Mouse (Mus musculus) midbrain, embryonic 10.5 days (tissue): ENCODE measurements around the gene Crabp2. TPM values are rescaled to one million over a fixed set of nuclear protein-coding genes. Genes with fewer than 3 reads are reported as not detected.

Source experiments
- DNase-seq: peaks from one replicate; pipeline ENCODE4 v3.0.0-alpha.2; 2017; ENCODE audit warnings: low spot score
- H3K27ac ChIP-seq: fragments of 300-500 bp; sonication (generic); replicated peaks from 2 replicates; pipeline ENCODE4 v1.5.1; 2016; ENCODE audit warnings: mild to moderate bottlenecking
- H3K27me3 ChIP-seq: fragments of 300-500 bp; sonication (generic); 2 replicates; pipeline ENCODE4 v1.6.1; 2016; ENCODE audit warnings: low read depth, mild to moderate bottlenecking; ENCODE audit not compliant: poor library complexity, severe bottlenecking
- H3K36me3 ChIP-seq: fragments of 300-500 bp; sonication (generic); 2 replicates; pipeline ENCODE4 v1.6.1; 2016; ENCODE audit warnings: mild to moderate bottlenecking, moderate library complexity
- H3K4me1 ChIP-seq: fragments of 300-500 bp; sonication (generic); 2 replicates; pipeline ENCODE4 v1.6.1; 2016
- H3K4me3 ChIP-seq: fragments of 300-500 bp; sonication (generic); 2 replicates; pipeline ENCODE4 v1.5.1; 2016; ENCODE audit warnings: mild to moderate bottlenecking, moderate library complexity
- H3K9me3 ChIP-seq: fragments of 300-500 bp; sonication (generic); replicated peaks from 2 replicates; pipeline ENCODE4 v1.6.1; 2016; ENCODE audit warnings: mild to moderate bottlenecking
- WGBS: fragments of 180-500 bp; shearing (Covaris S2); methylation state at CpG from one replicate; pipeline ENCODE4 v1.1.7; 2016; 5-methylcytosine and 5-hydroxymethylcytosine counted together
- polyA plus RNA-seq: library from polyadenylated mRNA; unstranded; fragments of >200 nt; fragmentation: Nextera tagmentation; extraction: Ambion mirVana; gene quantifications from 2 replicates; pipeline ENCODE4 v1.2.1, GENCODE M21; 2016

The Crabp2 gene
- polyA plus RNA-seq, 1 experiment from 2014 or later, result 684 TPM

DNA sequence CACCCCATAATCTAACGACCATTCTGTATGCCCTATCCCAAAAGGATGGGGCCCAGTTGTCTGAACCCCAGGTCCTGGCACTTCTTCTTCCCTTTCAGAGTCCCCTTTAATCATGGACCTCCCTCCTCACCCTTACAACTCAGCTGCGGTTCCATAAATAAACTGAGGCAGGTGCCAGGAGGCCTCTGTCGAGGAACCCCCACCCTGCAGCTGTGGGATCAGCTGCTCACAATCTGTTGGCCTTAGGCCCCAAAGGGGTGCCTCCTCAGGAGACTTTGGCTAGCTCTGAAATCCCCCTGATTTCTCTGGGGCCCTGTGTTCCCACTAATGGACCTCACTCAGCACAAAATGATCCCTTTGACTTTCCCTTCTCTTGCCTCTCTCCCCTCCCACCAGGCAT is 35.6 kb downstream of the Crabp2 start:
- peaks cover 97% of the 10 kb centered on the region for H3K4me1 ChIP-seq
- 48% methylated on average over 3 of the region's 3 CpGs for WGBS
- peak overlapping the region; percentile 95 for H3K27ac ChIP-seq
- H3K27me3 ChIP-seq, result peaks cover 19% of the 10 kb centered on the region
- H3K9me3 ChIP-seq, result no peaks in the 10 kb centered on the region
- peaks cover 28% of the 10 kb centered on the region for H3K36me3 ChIP-seq
- peak overlapping the region; percentile 7; the same call in 1 of the 2 replicates for H3K4me3 ChIP-seq
- no peak for DNase-seq

DNA sequence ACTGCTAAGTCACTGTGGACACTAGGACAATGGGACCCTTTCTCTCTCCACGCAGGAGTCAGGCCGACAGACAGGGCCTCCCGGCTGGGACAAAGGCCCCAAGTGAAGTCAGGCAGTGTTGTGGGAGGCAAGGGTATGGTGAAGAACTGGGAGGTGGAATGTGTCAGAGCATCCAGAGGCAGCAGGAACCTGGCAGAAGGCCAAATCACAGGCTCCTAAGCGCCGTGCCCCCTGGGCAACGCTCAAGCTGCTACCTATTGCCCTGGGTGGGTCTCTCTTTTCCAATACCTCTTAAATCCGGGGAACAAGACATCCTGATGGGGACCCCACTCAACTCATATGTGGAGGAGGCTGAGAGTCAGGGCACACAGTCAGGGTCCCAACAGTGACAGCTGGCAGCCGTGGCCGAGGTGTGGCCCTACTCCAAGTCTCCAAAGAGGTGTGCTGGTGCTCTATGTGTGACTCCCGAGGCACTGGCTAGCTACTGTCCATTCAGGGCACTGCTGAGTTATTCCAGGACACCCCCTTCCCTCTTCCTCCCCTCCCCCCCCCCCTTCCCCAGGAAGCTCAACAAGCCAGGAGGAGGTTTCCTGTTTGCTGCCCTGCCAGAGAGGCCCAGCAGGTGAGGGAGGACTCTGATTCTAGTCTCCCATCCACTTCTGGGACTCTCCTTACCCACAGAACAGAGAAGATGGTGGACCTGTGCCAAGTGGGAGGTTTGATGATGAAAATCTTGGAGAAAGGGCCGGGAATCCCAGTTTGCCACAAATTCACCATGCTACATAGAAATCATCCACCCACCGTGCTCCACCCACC is 37.2 kb downstream of the Crabp2 start:
- 50% methylated on average over 12 of the region's 12 CpGs for WGBS
- peaks cover 35% of the 10 kb centered on the region for H3K27me3 ChIP-seq
- peak overlapping the region; percentile 84 for H3K27ac ChIP-seq
- H3K9me3 ChIP-seq, result no peaks in the 10 kb centered on the region
- H3K36me3 ChIP-seq, result peaks cover 11% of the 10 kb centered on the region; the same call in 1 of the 2 replicates
- peak overlapping the region; percentile 50 for H3K4me3 ChIP-seq
- H3K4me1 ChIP-seq, result peaks cover 89% of the 10 kb centered on the region
- peak; percentile 65 for DNase-seq

DNA sequence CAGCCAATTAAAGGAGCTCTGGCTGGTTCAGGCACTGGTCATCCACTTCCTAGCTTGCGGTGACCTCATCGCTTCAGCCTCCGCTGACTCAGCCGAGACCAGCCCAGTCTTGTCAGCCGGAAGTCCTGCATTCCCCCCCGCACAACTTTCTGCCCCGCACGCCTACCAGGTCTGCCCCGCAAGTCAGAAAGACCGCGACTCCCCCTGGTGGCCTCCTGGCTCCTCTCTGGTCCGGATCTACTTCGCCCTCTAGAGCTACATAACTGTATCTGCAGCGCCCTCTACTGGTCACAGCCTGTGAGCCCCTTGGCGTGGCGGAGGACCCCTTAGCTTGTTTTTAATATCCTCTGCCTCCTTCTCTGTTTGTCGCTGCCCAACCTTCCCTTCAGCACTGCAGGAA is 38.4 kb downstream of the Crabp2 start:
- peak overlapping the region; percentile 84 for H3K27ac ChIP-seq
- 1% methylated on average over 17 of the region's 17 CpGs for WGBS
- peak overlapping the region; percentile 50 for H3K4me3 ChIP-seq
- H3K27me3 ChIP-seq, result peaks cover 47% of the 10 kb centered on the region
- peaks cover under 1% of the 10 kb centered on the region; the same call in 1 of the 2 replicates for H3K36me3 ChIP-seq
- H3K9me3 ChIP-seq, result no peaks in the 10 kb centered on the region
- DNase-seq, result peak; percentile 99
- peaks cover 81% of the 10 kb centered on the region for H3K4me1 ChIP-seq

DNA sequence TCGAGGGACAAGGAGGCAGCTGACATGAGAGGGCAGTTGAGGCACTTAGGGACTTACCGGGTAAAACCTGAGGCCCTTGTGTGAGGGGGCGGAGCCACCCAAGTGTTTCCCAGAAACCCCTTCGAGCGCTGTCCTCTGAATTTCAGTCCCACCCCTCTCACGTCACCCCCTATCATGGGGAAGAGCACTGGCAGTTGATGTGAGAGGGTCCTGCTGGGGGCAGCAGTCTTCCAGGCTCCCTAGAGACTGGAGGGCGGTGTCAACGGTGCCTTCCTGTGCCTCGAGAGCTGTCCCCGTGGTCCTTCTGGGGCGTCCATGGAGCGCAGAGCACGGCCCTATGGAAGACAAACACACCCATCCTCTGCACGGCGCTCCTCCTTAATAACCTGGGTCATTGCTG is 39.2 kb downstream of the Crabp2 start:
- peaks cover 54% of the 10 kb centered on the region for H3K27me3 ChIP-seq
- peak; percentile 78 for DNase-seq
- H3K4me1 ChIP-seq, result peaks cover 79% of the 10 kb centered on the region
- H3K27ac ChIP-seq, result peak overlapping the region; percentile 84
- H3K36me3 ChIP-seq, result no peaks in the 10 kb centered on the region
- WGBS, result under 1% methylated on average over 15 of the region's 15 CpGs
- H3K4me3 ChIP-seq, result peak overlapping the region; percentile 50
- no peaks in the 10 kb centered on the region for H3K9me3 ChIP-seq

DNA sequence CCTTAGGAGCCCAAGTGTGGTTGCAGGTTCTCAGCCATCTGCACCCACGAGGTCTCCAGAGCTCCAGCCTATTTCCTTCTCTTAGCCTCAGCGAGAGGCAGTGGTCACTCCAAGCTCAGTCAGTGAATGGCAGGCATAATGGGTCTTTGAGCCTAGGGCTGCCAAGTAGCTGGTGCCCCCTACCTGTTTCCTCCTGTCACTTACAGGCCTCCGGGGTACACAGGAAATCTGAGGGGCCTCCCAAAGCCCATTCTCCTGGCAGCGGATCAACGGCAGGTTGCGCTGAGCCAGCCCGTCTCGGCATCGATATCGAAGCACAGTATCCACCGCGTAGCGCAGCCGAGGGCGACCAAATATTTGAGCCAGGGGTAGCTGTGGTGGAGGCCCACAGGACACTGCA is 39.6 kb downstream of the Crabp2 start:
- Histone ChIP-seq H3K27ac (peak overlapping the region; percentile 84), H3K27me3 (peaks cover 59% of the 10 kb centered on the region), H3K36me3 (no peaks in the 10 kb centered on the region), H3K9me3 (no peaks in the 10 kb centered on the region), H3K4me1 (peaks cover 79% of the 10 kb centered on the region), H3K4me3 (peak overlapping the region; percentile 50)
- DNase-seq, result no peak
- WGBS, result 7% methylated on average over 15 of the region's 15 CpGs

DNA sequence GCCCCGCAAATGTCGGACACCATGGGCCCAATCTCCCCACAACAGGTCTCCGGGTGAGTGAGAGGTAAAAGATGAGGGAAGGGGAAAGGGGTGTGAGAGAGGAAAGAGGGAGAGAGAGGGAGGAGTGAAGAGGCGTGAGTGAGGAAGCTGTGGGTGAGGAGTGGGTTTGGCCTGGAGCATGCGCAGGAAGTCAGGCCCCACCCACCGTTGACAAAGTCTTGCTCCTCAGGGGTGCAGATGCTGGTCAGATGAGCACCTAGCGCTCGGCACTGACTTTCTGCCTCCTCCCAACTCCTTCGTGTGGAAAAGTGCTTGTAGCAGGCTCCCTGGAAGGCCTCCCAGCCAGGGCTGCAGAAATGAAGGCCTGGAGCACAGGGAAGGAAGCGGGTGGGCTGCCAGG is 41.5 kb downstream of the Crabp2 start:
- Histone ChIP-seq H3K4me3 (no peak overlapping the region), H3K27me3 (peaks cover 77% of the 10 kb centered on the region)

DNA sequence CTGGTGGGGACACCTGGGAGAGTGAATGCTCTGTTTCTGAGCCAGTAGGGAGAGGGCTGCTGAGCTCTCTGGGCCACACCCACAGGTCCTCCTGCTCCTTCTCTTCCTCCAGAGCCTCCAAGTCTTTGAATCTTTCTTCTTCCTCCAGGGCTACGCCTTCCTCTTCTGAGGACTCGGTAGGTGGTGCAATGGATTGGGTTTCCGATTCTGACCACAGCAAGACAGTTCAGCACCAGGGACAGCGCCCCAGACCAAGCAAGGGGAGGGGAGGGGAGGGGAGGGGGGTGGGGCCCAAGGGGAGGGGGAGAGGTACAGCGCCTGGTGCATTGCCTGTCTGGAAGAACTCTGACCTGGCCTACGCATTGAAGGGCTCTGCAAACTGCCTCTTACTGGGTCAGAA is 45.0 kb downstream of the Crabp2 start:
- peaks cover 100% of the 10 kb centered on the region for H3K27me3 ChIP-seq
- no peaks in the 10 kb centered on the region for H3K36me3 ChIP-seq
- WGBS, result 2% methylated on average over 5 of the region's 6 CpGs
- H3K27ac ChIP-seq, result peak overlapping the region; percentile 25; the same call in 1 of the 2 replicates
- peak; percentile 71 for DNase-seq
- H3K9me3 ChIP-seq, result no peaks in the 10 kb centered on the region
- H3K4me3 ChIP-seq, result no peak overlapping the region
- H3K4me1 ChIP-seq, result peaks cover 55% of the 10 kb centered on the region

More for the DNA sequence above, 41.5 kb downstream of the Crabp2 start:
- DNase-seq, result no peak
- WGBS, result 36% methylated on average over 10 of the region's 10 CpGs
- H3K4me1 ChIP-seq, result peaks cover 67% of the 10 kb centered on the region
- peak overlapping the region; percentile 17; the same call in 1 of the 2 replicates for H3K27ac ChIP-seq
- no peaks in the 10 kb centered on the region for H3K9me3 ChIP-seq
- no peaks in the 10 kb centered on the region for H3K36me3 ChIP-seq

DNA sequence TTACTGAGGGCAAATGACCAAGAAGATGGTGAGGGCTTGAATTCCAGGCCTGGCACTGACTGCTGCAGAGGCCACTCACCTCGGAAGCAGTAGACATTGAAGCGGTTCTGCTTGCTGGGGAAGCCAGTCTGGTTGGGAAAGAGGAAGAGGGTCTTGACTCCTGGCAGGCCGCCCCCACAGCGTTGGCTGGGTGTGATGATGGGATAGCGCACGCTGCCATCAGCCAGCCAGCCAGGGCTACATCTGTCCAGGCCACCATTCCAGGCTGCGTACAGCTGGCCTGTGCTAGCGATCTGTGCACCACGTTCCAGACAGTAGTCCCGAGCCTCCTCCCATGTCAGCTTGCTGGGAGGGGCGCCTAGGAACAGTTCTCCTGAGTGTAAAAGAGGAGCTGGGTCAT is 46.9 kb downstream of the Crabp2 start:
- 24% methylated on average over 11 of the region's 11 CpGs for WGBS
- Histone ChIP-seq H3K27ac (no peak overlapping the region), H3K9me3 (no peaks in the 10 kb centered on the region), H3K27me3 (peaks cover 100% of the 10 kb centered on the region), H3K4me1 (peaks cover 63% of the 10 kb centered on the region), H3K4me3 (no peak overlapping the region), H3K36me3 (no peaks in the 10 kb centered on the region)
- DNase-seq, result no peak

DNA sequence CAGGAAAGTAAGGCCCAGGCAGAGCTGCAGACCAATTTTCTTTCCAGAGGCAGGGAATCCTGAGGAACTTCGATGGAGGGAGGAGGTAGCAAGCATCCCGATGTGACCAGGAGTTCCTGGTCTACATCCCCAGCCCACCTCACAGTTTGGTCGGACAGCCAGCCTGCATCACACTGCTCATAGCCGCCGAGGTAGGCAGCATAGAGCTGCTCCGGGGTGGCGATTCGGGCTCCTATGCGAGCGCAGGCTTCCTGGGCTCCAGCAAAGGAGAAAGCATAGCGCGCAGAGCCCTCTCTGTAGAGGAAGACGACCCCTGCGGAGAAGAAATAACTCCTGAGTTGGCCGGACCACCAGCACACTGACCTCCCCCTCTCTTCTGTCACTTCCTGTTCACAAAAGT is 47.9 kb downstream of the Crabp2 start:
- WGBS, result 2% methylated on average over 15 of the region's 15 CpGs
- Histone ChIP-seq H3K4me3 (peak overlapping the region; percentile 52), H3K9me3 (no peaks in the 10 kb centered on the region), H3K4me1 (peaks cover 67% of the 10 kb centered on the region), H3K27ac (no peak overlapping the region), H3K36me3 (no peaks in the 10 kb centered on the region), H3K27me3 (peaks cover 100% of the 10 kb centered on the region)
- peak; percentile 40 for DNase-seq

DNA sequence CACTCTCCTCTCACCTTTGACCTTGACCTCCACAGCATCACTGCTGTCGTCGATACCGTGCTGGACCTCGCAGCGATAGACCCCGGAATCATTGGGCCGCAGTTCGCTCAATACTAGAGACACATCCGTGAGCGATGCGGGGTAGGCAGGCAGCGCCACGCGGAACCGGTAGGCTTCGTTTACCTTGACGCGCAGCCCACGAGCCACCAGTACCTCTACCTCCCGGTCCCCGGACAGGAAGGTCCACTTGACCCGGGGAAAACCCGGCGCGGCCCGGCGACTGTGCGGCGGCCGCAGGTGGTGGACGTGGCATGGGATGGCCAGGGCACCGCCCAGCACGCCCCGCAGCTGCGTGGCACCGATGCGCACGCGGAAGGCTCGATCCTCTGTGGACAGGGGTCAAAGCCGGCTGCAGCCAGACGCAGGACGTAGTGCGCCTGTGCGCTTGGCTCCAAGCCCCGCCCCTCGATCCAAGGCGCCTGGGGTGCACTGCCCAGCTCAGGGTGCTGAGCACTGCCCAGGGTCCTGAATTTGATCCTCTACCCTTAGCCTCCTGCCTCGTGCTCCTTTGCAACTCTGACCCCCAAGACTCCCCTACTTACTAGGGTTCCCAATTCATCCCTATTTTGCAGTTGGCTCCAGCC is 48.6 kb downstream of the Crabp2 start:
- no peak overlapping the region for H3K27ac ChIP-seq
- H3K4me1 ChIP-seq, result peaks cover 72% of the 10 kb centered on the region

DNA sequence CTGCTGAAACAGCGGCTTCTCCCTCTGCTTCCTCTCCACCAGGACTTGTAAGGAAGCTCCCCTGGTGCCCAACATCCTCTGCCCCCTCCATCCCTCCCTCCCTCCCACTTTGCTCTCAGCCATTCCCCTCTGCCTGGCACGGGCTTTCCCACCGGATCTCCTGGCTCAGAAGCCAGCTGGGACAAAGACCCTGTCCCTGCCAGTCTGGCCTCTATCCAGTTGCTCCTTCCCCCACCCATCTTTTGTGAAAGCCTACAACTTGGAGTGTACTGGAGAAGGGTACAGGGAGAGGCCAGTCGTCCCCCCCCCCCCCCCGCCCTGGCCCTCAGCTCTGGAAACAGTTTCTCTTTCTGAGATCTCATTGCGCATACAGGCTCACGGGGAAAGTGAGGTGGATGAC is 50.3 kb downstream of the Crabp2 start:
- Histone ChIP-seq H3K36me3 (no peaks in the 10 kb centered on the region), H3K9me3 (no peaks in the 10 kb centered on the region; the same call in 1 of the 2 replicates), H3K4me1 (peaks cover 62% of the 10 kb centered on the region), H3K27ac (no peak overlapping the region), H3K4me3 (peak overlapping the region; percentile 56; the same call in 1 of the 2 replicates), H3K27me3 (peaks cover 100% of the 10 kb centered on the region)
- 3% methylated on average over 7 of the region's 7 CpGs for WGBS
- no peak for DNase-seq

More for the DNA sequence above, 48.6 kb downstream of the Crabp2 start:
- H3K36me3 ChIP-seq, result no peaks in the 10 kb centered on the region
- peak overlapping the region; percentile 52 for H3K4me3 ChIP-seq
- no peaks in the 10 kb centered on the region for H3K9me3 ChIP-seq
- H3K27me3 ChIP-seq, result peaks cover 100% of the 10 kb centered on the region
- DNase-seq, result no peak
- WGBS, result under 1% methylated on average over 49 of the region's 49 CpGs

DNA sequence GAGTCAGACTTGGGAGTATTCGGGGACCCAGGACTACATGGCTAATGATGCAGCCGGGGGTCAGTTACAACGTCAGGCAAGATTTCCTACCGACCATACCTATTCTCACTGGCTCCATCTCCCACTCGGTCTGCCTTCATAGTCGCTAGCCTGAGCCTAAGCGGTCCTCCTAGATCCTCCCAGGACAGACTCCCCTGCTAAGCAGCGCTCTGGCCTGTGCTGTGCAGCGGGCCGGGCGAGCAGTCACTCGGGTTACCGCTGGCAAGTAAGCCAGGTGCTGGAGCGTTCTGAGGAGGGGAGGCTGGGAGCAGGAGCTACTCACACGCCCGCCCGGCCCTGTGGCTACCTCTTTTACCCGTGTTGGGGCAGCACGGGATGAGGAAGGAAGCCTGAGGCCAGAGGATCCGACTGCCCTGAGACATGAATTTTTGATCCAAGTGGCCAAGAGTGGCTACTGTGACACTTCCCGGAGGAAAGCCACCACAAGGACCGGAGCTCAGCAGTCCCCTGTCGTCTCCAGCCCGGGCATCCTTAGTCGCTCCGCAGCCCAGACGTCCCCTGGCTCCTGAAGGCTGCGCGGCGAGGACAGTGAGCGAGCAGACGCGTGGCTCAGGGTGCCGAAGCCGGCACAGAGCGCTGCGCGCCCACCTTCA is 50.9 kb downstream of the Crabp2 start:
- no peak for DNase-seq
- Histone ChIP-seq H3K4me1 (peaks cover 62% of the 10 kb centered on the region), H3K27me3 (peaks cover 97% of the 10 kb centered on the region), H3K9me3 (no peaks in the 10 kb centered on the region; the same call in 1 of the 2 replicates), H3K27ac (no peak overlapping the region), H3K4me3 (peak overlapping the region; percentile 56), H3K36me3 (no peaks in the 10 kb centered on the region)
- under 1% methylated on average over 38 of the region's 38 CpGs for WGBS
